Mouse (Mus musculus) MEL (cell line): ENCODE measurements around the gene Mettl11b. TPM values are rescaled to one million over a fixed set of nuclear protein-coding genes. Genes with fewer than 3 reads are reported as not detected.

Experiments
- DNase-seq: peaks from one replicate; pipeline ENCODE4 v3.0.0; 2011; ENCODE audit warnings: low read depth, low spot score
- H3K27ac ChIP-seq: 2 replicates; pipeline ENCODE4 v1.5.1; 2012; ENCODE audit warnings: low read depth, mild to moderate bottlenecking, control low read depth, low read length, moderate library complexity; ENCODE audit not compliant: control insufficient read depth
- H3K27me3 ChIP-seq, 2 experiments: fragments of 150-350 bp in 1 of 2; sonication (generic) in 1 of 2; 2 replicates each; pipeline ENCODE4 v1.6.1; 2012; ENCODE audit warnings: low read length in 2 of 2, mild to moderate bottlenecking in 2 of 2, improper control_type of control experiment in 1 of 2, moderate library complexity in 1 of 2; ENCODE audit not compliant: insufficient read depth in 2 of 2, control insufficient read depth in 1 of 2
- H3K36me3 ChIP-seq, 2 experiments: 2 replicates each; pipeline ENCODE4 v1.6.1; 2012 to 2014; ENCODE audit warnings: low read length in 2 of 2, improper control_type of control experiment in 1 of 2, inconsistent platforms in 1 of 2, mild to moderate bottlenecking in 1 of 2; ENCODE audit not compliant: insufficient read depth in 2 of 2, control insufficient read depth in 1 of 2
- H3K4me1 ChIP-seq, 2 experiments: fragments of 150-350 bp in 1 of 2; sonication (generic) in 1 of 2; 2 replicates each; pipeline ENCODE4 v1.6.1; 2012; ENCODE audit warnings: low read length in 2 of 2, improper control_type of control experiment in 1 of 2, mild to moderate bottlenecking in 1 of 2; ENCODE audit not compliant: insufficient read depth in 2 of 2, control insufficient read depth in 1 of 2
- H3K4me3 ChIP-seq, 2 experiments: fragments of 150-350 bp in 1 of 2; sonication (generic) in 1 of 2; 2 replicates each; pipeline ENCODE4 v1.5.1; 2012; ENCODE audit warnings: low read depth in 2 of 2, low read length in 2 of 2, mild to moderate bottlenecking in 2 of 2, moderate library complexity in 2 of 2, control low read depth in 1 of 2, improper control_type of control experiment in 1 of 2; ENCODE audit not compliant: control insufficient read depth in 1 of 2, insufficient read depth in 1 of 2
- H3K79me2 ChIP-seq: 2 replicates; pipeline ENCODE4 v1.6.1; 2012; ENCODE audit warnings: mild to moderate bottlenecking, low read length, moderate library complexity; ENCODE audit not compliant: control insufficient read depth, poor library complexity, insufficient read depth
- H3K9ac ChIP-seq: 2 replicates; pipeline ENCODE4 v1.6.1; 2012; ENCODE audit warnings: low read depth, mild to moderate bottlenecking, control low read depth, low read length, moderate library complexity; ENCODE audit not compliant: control insufficient read depth, poor library complexity, severe bottlenecking
- H3K9me3 ChIP-seq: fragments of 150-350 bp; sonication (generic); replicated peaks from 2 replicates; pipeline ENCODE4 v1.6.1; 2012; ENCODE audit warnings: mild to moderate bottlenecking, low read length, improper control_type of control experiment, moderate library complexity; ENCODE audit not compliant: insufficient read depth
- CHD1 ChIP-seq: IDR thresholded peaks from 2 replicates; pipeline ENCODE4 v1.6.1; 2012; ENCODE audit warnings: low read depth, mild to moderate bottlenecking, inconsistent platforms, low read length, improper control_type of control experiment
- CHD2 ChIP-seq: IDR thresholded peaks from 2 replicates; pipeline ENCODE4 v1.6.1; 2011; ENCODE audit warnings: low read length, improper control_type of control experiment
- CTCF ChIP-seq, 3 experiments: IDR thresholded peaks in 2 of 3; conservative IDR thresholded peaks in 1 of 3; 2 replicates each; pipeline ENCODE4 v1.5.1; 2011 to 2012; ENCODE audit warnings: low read length in 3 of 3, low read depth in 2 of 3, mild to moderate bottlenecking in 2 of 3, improper control_type of control experiment in 1 of 3, inconsistent platforms in 1 of 3, mixed read lengths in 1 of 3, moderate library complexity in 1 of 3; ENCODE audit not compliant: control insufficient read depth in 1 of 3, insufficient read depth in 1 of 3, poor library complexity in 1 of 3, severe bottlenecking in 1 of 3
- E2F4 ChIP-seq: IDR thresholded peaks from 2 replicates; pipeline ENCODE4 v1.6.1; 2011; ENCODE audit warnings: low read depth, low read length, improper control_type of control experiment, borderline replicate concordance
- ELF1 ChIP-seq: IDR thresholded peaks from 2 replicates; pipeline ENCODE4 v1.6.1; 2014; ENCODE audit warnings: low read depth, mild to moderate bottlenecking, inconsistent platforms, low read length, improper control_type of control experiment, moderate library complexity
- EP300 ChIP-seq, 2 experiments: IDR thresholded peaks; 2 replicates each; pipeline ENCODE4 v1.6.1; 2011; ENCODE audit warnings: improper control_type of control experiment in 2 of 2, low read length in 2 of 2, low read depth in 1 of 2, mild to moderate bottlenecking in 1 of 2
- HCFC1 ChIP-seq: IDR thresholded peaks from 2 replicates; pipeline ENCODE4 v1.6.1; 2012; ENCODE audit warnings: low read depth, mild to moderate bottlenecking, inconsistent platforms, low read length, improper control_type of control experiment, moderate library complexity
- JUND ChIP-seq: IDR thresholded peaks from 2 replicates; pipeline ENCODE4 v1.6.1; 2011; ENCODE audit warnings: low read depth, mild to moderate bottlenecking, improper control_type of control experiment, low read length
- KAT2A ChIP-seq: conservative IDR thresholded peaks from 2 replicates; pipeline ENCODE4 v1.6.1; 2012; ENCODE audit warnings: low read depth, low read length, improper control_type of control experiment, inconsistent platforms
- MAFK ChIP-seq: IDR thresholded peaks from 2 replicates; pipeline ENCODE4 v1.6.1; 2011; ENCODE audit warnings: low read depth, mild to moderate bottlenecking, low read length, improper control_type of control experiment, borderline replicate concordance
- MAX ChIP-seq: IDR thresholded peaks from 2 replicates; pipeline ENCODE4 v1.6.1; 2011; ENCODE audit warnings: low read length, improper control_type of control experiment
- MEF2A ChIP-seq: IDR thresholded peaks from 2 replicates; pipeline ENCODE4 v1.6.1; 2014; ENCODE audit warnings: low read depth, mild to moderate bottlenecking, inconsistent platforms, low read length, improper control_type of control experiment; ENCODE audit not compliant: poor library complexity, insufficient replicate concordance, severe bottlenecking; ENCODE audit errors: extremely low read depth
- MYB ChIP-seq: IDR thresholded peaks from 2 replicates; pipeline ENCODE4 v1.6.1; 2011; ENCODE audit warnings: mild to moderate bottlenecking, low read depth, low read length, improper control_type of control experiment
- MYC ChIP-seq: IDR thresholded peaks from 2 replicates; pipeline ENCODE4 v1.6.1; 2011; ENCODE audit warnings: low read depth, mild to moderate bottlenecking, low read length, improper control_type of control experiment, moderate library complexity
- NELFE ChIP-seq: IDR thresholded peaks from 2 replicates; pipeline ENCODE4 v1.6.1; 2011; ENCODE audit warnings: low read depth, low read length, improper control_type of control experiment
- NRF1 ChIP-seq: IDR thresholded peaks from 2 replicates; pipeline ENCODE4 v1.6.1; 2014; ENCODE audit warnings: low read depth, mild to moderate bottlenecking, inconsistent platforms, low read length, improper control_type of control experiment, moderate library complexity; ENCODE audit not compliant: poor library complexity, insufficient read depth, severe bottlenecking
- POLR2AphosphoS5 ChIP-seq: IDR thresholded peaks from 2 replicates; pipeline ENCODE4 v1.6.1; 2012; ENCODE audit warnings: low read depth, borderline replicate concordance, mild to moderate bottlenecking, inconsistent platforms, low read length, moderate library complexity, mixed read lengths
- RAD21 ChIP-seq: IDR thresholded peaks from 2 replicates; pipeline ENCODE4 v1.6.1; 2011; ENCODE audit warnings: mild to moderate bottlenecking, low read depth, low read length, improper control_type of control experiment
- RCOR1 ChIP-seq: IDR thresholded peaks from 2 replicates; pipeline ENCODE4 v1.6.1; 2012; ENCODE audit warnings: low read depth, mild to moderate bottlenecking, inconsistent platforms, low read length, improper control_type of control experiment
- SMC3 ChIP-seq: IDR thresholded peaks from 2 replicates; pipeline ENCODE4 v1.6.1; 2011; ENCODE audit warnings: low read depth, low read length, improper control_type of control experiment
- TAL1 ChIP-seq: IDR thresholded peaks from 2 replicates; pipeline ENCODE4 v1.6.1; 2012; ENCODE audit warnings: mild to moderate bottlenecking, inconsistent platforms, low read length, moderate library complexity, mixed read lengths
- UBTF ChIP-seq: IDR thresholded peaks from 2 replicates; pipeline ENCODE4 v1.6.1; 2012; ENCODE audit warnings: low read depth, mild to moderate bottlenecking, inconsistent platforms, low read length, improper control_type of control experiment, moderate library complexity, borderline replicate concordance; ENCODE audit not compliant: insufficient read depth
- USF1 ChIP-seq: IDR thresholded peaks from 2 replicates; pipeline ENCODE4 v1.6.1; 2014; ENCODE audit warnings: low read depth, mild to moderate bottlenecking, inconsistent platforms, low read length, improper control_type of control experiment, moderate library complexity
- ZKSCAN1 ChIP-seq: IDR thresholded peaks from 2 replicates; pipeline ENCODE4 v1.6.1; 2012; ENCODE audit warnings: low read depth, mild to moderate bottlenecking, inconsistent platforms, low read length, improper control_type of control experiment, moderate library complexity
- ZNF384 ChIP-seq: IDR thresholded peaks from 2 replicates; pipeline ENCODE4 v1.6.1; 2012; ENCODE audit warnings: low read depth, mild to moderate bottlenecking, inconsistent platforms, low read length, improper control_type of control experiment
- polyA plus RNA-seq, 2 experiments: library from polyadenylated mRNA; stranded (reverse) in 1 of 2; unstranded in 1 of 2; fragments of >175 nt in 1 of 2; fragments of >200 nt in 1 of 2; gene quantifications; 2 replicates each; pipeline versions ENCODE4 v1.2.1 to v1.2.4; 2012; ENCODE audit warnings: low replicate concordance in 2 of 2, low read depth in 1 of 2; ENCODE audit not compliant: insufficient read length in 2 of 2, insufficient read depth in 1 of 2, missing spikeins in 1 of 2
- total RNA-seq: library from RNA; depleted of rRNA; stranded (reverse); fragments of 300-350 nt; gene quantifications from 2 replicates; pipeline ENCODE4 v1.2.3, GENCODE M21; 2012

The Mettl11b gene
- total and polyA plus RNA-seq, 3 experiments = not detected

DNA sequence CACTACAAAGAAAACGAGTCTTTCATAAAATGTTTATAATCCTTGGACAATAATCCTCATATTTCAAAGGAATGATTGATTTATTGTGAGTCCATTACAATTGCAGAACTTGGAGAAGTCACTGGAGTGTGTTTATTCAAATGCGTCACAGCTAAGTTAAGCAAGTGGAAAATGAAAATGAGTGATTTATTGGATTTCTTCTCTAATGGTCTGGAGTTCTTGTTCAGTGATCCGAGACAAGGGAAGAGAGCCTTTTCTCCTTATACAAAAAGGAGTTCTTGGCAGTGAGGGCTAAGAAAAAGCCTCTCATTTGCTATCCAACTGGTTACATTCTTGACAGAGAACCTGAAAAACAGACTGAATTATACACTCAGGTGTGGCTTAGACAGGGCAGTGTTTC is 42.9 kb downstream of the Mettl11b start:
- TF ChIP-seq MAX = no peak
- no peak for TF ChIP-seq RCOR1
- TF ChIP-seq NRF1 = no peak
- no peak for TF ChIP-seq E2F4
- TF ChIP-seq MYB = no peak
- TF ChIP-seq USF1 = no peak
- TF ChIP-seq NELFE = no peak
- TF ChIP-seq KAT2A = no peak
- TF ChIP-seq SMC3 = no peak
- TF ChIP-seq TAL1 = no peak
- H3K27me3 ChIP-seq = no peaks in the 10 kb centered on the region
- H3K79me2 ChIP-seq = no peaks in the 10 kb centered on the region
- no peaks in the 10 kb centered on the region for H3K36me3 ChIP-seq
- no peak overlapping the region for H3K9ac ChIP-seq
- H3K9me3 ChIP-seq = no peaks in the 10 kb centered on the region
- no peaks in the 10 kb centered on the region for H3K4me1 ChIP-seq
- no peak overlapping the region for H3K27ac ChIP-seq
- DNase-seq = no peak
- no peak overlapping the region for H3K4me3 ChIP-seq

GRCm38 (mm10) chr1:163672866-163673265 is 52.2 kb downstream of the Mettl11b start:
- no peak overlapping the region for H3K27ac ChIP-seq
- no peaks in the 10 kb centered on the region for H3K9me3 ChIP-seq
- DNase-seq = no peak
- TF ChIP-seq MAX (no peak), CHD2 (no peak), HCFC1 (no peak), MYC (no peak), RAD21 (no peak), MAFK (no peak), MEF2A (no peak), ZNF384 (no peak), POLR2AphosphoS5 (no peak), CHD1 (no peak), EP300 (IDR thresholded peaks at IDR 0.05; ENCODE audit: low read depth in 1 of 2, low read length in 2 of 2) (no peak), ZKSCAN1 (no peak), USF1 (no peak), UBTF (no peak), CTCF (IDR thresholded peaks at IDR 0.05 in 2 of 3, conservative IDR thresholded peaks at IDR 0.05 in 1 of 3; ENCODE audit: control insufficient read depth in 1 of 3, insufficient read depth in 1 of 3, low read depth in 2 of 3, low read length in 3 of 3, poor library complexity in 1 of 3, severe bottlenecking in 1 of 3) (no peak), JUND (no peak), NRF1 (no peak), ELF1 (no peak)
- TF ChIP-seq, all 39 proteins: peak for 0
- H3K79me2 ChIP-seq = no peaks in the 10 kb centered on the region
- H3K9ac ChIP-seq = no peak overlapping the region
- H3K36me3 ChIP-seq = no peaks in the 10 kb centered on the region
- no peaks in the 10 kb centered on the region for H3K4me1 ChIP-seq
- H3K27me3 ChIP-seq = no peaks in the 10 kb centered on the region
- H3K4me3 ChIP-seq = no peak overlapping the region
